Mouse (Mus musculus) MEL (cell line): ENCODE measurements around the gene Dusp15.

Experiments
- CTCF ChIP-seq, 3 experiments: IDR thresholded peaks in 2 of 3; conservative IDR thresholded peaks in 1 of 3; 2 replicates each; pipeline ENCODE4 v1.5.1; 2011 to 2012; ENCODE audit warnings: low read length in 3 of 3, low read depth in 2 of 3, mild to moderate bottlenecking in 2 of 3, improper control_type of control experiment in 1 of 3, inconsistent platforms in 1 of 3, mixed read lengths in 1 of 3, moderate library complexity in 1 of 3; ENCODE audit not compliant: control insufficient read depth in 1 of 3, insufficient read depth in 1 of 3, poor library complexity in 1 of 3, severe bottlenecking in 1 of 3
- HCFC1 ChIP-seq: IDR thresholded peaks from 2 replicates; pipeline ENCODE4 v1.6.1; 2012; ENCODE audit warnings: low read depth, mild to moderate bottlenecking, inconsistent platforms, low read length, improper control_type of control experiment, moderate library complexity
- NELFE ChIP-seq: IDR thresholded peaks from 2 replicates; pipeline ENCODE4 v1.6.1; 2011; ENCODE audit warnings: low read depth, low read length, improper control_type of control experiment
- RCOR1 ChIP-seq: IDR thresholded peaks from 2 replicates; pipeline ENCODE4 v1.6.1; 2012; ENCODE audit warnings: low read depth, mild to moderate bottlenecking, inconsistent platforms, low read length, improper control_type of control experiment

DNA sequence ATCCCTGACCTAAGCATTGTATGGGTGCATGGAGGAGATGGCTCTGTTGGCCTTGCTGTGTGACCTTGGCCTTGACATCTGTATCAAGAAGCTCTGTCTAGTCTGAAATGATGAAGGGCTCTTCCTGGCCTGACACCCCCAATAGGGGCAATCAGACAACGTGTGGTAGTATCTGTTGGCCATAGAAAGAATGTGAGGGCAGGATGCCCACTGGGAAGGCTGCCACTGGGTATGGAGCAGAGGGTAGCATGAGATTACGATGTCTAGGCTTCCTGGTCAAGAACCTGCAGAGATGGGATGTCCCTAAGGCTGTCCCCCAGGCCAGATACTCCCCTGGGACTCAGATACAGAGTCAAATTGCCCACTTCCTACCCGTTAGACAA is 22.5 kb downstream of the Dusp15 start:
- no peak for TF ChIP-seq NELFE
- no peak for TF ChIP-seq RCOR1
- TF ChIP-seq CTCF (IDR thresholded peaks at IDR 0.05 in 2 of 3, conservative IDR thresholded peaks at IDR 0.05 in 1 of 3; ENCODE audit: control insufficient read depth in 1 of 3, insufficient read depth in 1 of 3, low read depth in 2 of 3, low read length in 3 of 3, poor library complexity in 1 of 3, severe bottlenecking in 1 of 3), result no peak
- TF ChIP-seq HCFC1, result no peak
